Mouse (Mus musculus): ENCODE data around the gene Fam160a1.

- TF ChIP-seq CTCF (IDR thresholded peaks at IDR 0.05; ENCODE audit: low read depth) (no peak), EP300 (optimal IDR thresholded peaks at IDR 0.05) (no peak)
Measured at GRCm38 (mm10) chr3:85859311-85859710, 42.2 kb upstream of the Fam160a1 start.
